ENCODE assay signal across 8 mouse cellular contexts in the genomic region with DNA sequence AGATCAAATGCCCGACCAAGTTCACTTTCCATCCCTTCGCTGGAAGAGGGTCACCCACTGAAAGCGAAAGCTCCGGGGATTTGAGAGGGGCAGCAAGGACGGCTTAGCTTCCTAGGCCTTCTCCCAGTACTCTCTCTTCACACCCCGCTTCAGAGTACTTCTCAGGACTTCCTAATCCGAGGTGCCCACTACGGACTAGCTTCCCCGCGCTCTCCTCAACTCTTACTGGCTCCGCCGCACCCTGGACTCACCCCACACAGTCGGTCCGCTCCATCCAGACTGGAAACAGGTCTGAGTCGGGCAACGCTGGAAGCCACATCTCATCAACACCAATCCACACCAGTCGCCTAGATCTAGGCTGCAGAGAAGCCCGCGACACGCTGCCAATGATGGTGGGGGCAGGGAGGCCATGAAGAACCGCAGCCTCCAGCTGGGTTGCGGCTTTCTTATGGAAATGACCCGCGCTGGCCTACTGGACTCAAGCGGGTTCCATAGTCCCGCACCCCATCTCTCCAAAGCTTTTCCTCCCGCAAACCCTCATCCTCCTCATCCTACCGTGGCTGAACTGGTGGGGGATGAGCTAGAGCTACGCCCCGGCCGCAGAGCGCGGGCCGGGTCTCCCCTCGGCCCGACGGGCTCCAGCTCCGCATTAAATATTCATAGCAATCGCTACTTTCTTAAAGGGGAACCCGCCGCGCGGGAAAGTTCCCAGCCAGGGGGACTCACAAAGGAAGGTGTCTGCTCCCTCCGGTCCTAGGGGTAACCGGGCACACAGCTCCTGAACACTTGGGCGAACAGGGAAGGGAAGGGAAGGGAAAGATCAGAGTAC. TPM values are rescaled to one million over a fixed set of nuclear protein-coding genes. Genes with fewer than 3 reads are reported as not detected.
DNase-seq lines count a peak whose midpoint lies in the region; ATAC-seq and TF ChIP-seq lines count a peak whose summit lies in the region.

No protein-coding gene starts in this region.

- H3K9me3 ChIP-seq in forebrain, embryonic 12.5 days: no peaks in the 10 kb centered on the region
- H3K9me3 ChIP-seq in midbrain, embryonic 14.5 days (ENCODE audit: control insufficient read depth, low read length): no peaks in the 10 kb centered on the region

- under 1% methylated on average over 46 of the region's 46 CpGs for WGBS in forebrain, embryonic 12.5 days
- under 1% methylated on average over 46 of the region's 46 CpGs for WGBS in midbrain, embryonic 14.5 days

- peak overlapping the region; percentile 72 for H3K4me2 ChIP-seq in forebrain, embryonic 12.5 days
- H3K4me2 ChIP-seq in midbrain, embryonic 14.5 days (ENCODE audit: low read length): peak overlapping the region; percentile 72

- peak; percentile 38 for DNase-seq in layer of hippocampus, adult 11-12 months (ENCODE audit: low spot score)
- DNase-seq in layer of hippocampus, adult 8-10 months (ENCODE audit: low spot score in 2 of 2): no peak
- DNase-seq in brain, embryonic 14.5 days (ENCODE audit: low read depth): peak; percentile 87
- DNase-seq in kidney, adult 9 months: peak; percentile 55
- peak; percentile 84 for DNase-seq in midbrain, embryonic 14.5 days
- DNase-seq in thymus, postnatal 0 days (ENCODE audit: low spot score): no peak
- DNase-seq in right cerebral cortex, adult 18-20 months: no peak

- TF ChIP-seq POLR2A in brain, embryonic 14.5 days (IDR thresholded peaks at IDR 0.05; ENCODE audit: borderline replicate concordance, extremely low read depth, insufficient read depth, insufficient read length, poor library complexity, severe bottlenecking): no peak

- H3K9ac ChIP-seq in forebrain, embryonic 12.5 days: peak overlapping the region; percentile 81
- H3K9ac ChIP-seq in midbrain, embryonic 14.5 days (replicated peaks; ENCODE audit: low read length): peak overlapping the region; percentile 71

- no peak for TF ChIP-seq CTCF in brain, embryonic 14.5 days (IDR thresholded peaks at IDR 0.05; ENCODE audit: borderline replicate concordance, extremely low read depth, insufficient read depth, insufficient read length)

- H3K4me3 ChIP-seq in forebrain, embryonic 12.5 days (replicated peaks): peak overlapping the region; percentile 56
- peak overlapping the region; percentile 59 for H3K4me3 ChIP-seq in midbrain, embryonic 14.5 days (replicated peaks; ENCODE audit: low read depth, low read length)

- H3K27me3 ChIP-seq in forebrain, embryonic 12.5 days: peaks cover 30% of the 10 kb centered on the region
- peaks cover 5% of the 10 kb centered on the region; the same call in 1 of the 2 replicates for H3K27me3 ChIP-seq in midbrain, embryonic 14.5 days (ENCODE audit: control insufficient read depth, insufficient read depth, low read length)

- peak; percentile 48 for ATAC-seq in forebrain, embryonic 12.5 days (ENCODE audit: low FRiP score)
- ATAC-seq in midbrain, embryonic 14.5 days (ENCODE audit: low FRiP score, low TSS enrichment): peak; percentile 46

- peak overlapping the region; percentile 93 for H3K27ac ChIP-seq in forebrain, embryonic 12.5 days
- H3K27ac ChIP-seq in midbrain, embryonic 14.5 days (replicated peaks; ENCODE audit: low read depth, low read length): peak overlapping the region; percentile 87

- H3K36me3 ChIP-seq in forebrain, embryonic 12.5 days (replicated peaks): peaks cover 11% of the 10 kb centered on the region; the same call in 1 of the 2 replicates
- no peaks in the 10 kb centered on the region for H3K36me3 ChIP-seq in midbrain, embryonic 14.5 days (ENCODE audit: control insufficient read depth, insufficient read depth, low read length)

- peaks cover 52% of the 10 kb centered on the region for H3K4me1 ChIP-seq in forebrain, embryonic 12.5 days
- H3K4me1 ChIP-seq in midbrain, embryonic 14.5 days (ENCODE audit: control insufficient read depth, insufficient read depth, low read length): peaks cover 30% of the 10 kb centered on the region

RNA-seq across cellular contexts. Expression of a gene that starts 17.8 kb away (rescaled TPM):
- total RNA-seq in layer of hippocampus, adult 8-10 months (2022): 10 to 100 TPM; 52.0 to 63.0 (median 56.3) TPM
- 58.3 and 64.7 TPM in 2 replicates for polyA plus RNA-seq in brain, embryonic 14.5 days (2012; rRNA removed)
- polyA plus RNA-seq in forebrain, embryonic 12.5 days (2016; fragmentation: Nextera tagmentation; extraction: Ambion mirVana): 38.2 and 46.0 TPM in 2 replicates
- polyA plus RNA-seq in midbrain, embryonic 14.5 days (2014; fragmentation: Nextera tagmentation; extraction: Ambion mirVana): 20.0 and 24.5 TPM in 2 replicates
- polyA plus RNA-seq in thymus, postnatal 0 days (2015; fragmentation: Nextera tagmentation; extraction: Ambion mirVana): 0.03 and 0.04 TPM in 2 replicates

Comparison
In these comparisons a context has a peak if more than half of its experiments do, and no peak if none do; other contexts are left out.
1. DNase-seq: peak in layer of hippocampus, adult 11-12 months (single experiment), brain, embryonic 14.5 days (single experiment), kidney, adult 9 months (single experiment) and midbrain, embryonic 14.5 days (single experiment); none in layer of hippocampus, adult 8-10 months (0 of 2), thymus, postnatal 0 days (single experiment) and right cerebral cortex, adult 18-20 months (single experiment).
2. RNA of a gene that starts 17.8 kb away (polyA plus RNA-seq): 58.3 to 64.7 TPM in brain, embryonic 14.5 days, 38.2 to 46.0 TPM in forebrain, embryonic 12.5 days and 20.0 to 24.5 TPM in midbrain, embryonic 14.5 days; 0.03 to 0.04 TPM in thymus, postnatal 0 days; every median in the first group is over 10 times any median in the second.